Mouse (Mus musculus) cerebellum, adult 9-11 months (tissue): ENCODE results near the gene Vmn1r7.
"Not testable (repeated sequence)": the region's sequence is repeated elsewhere in the genome, so short reads cannot be mapped to it uniquely, and the experiment has no call there.

ENCODE experiments used
- DNase-seq: peaks from one replicate; pipeline ENCODE4 v3.0.0; 2022

Gene Vmn1r7

DNA sequence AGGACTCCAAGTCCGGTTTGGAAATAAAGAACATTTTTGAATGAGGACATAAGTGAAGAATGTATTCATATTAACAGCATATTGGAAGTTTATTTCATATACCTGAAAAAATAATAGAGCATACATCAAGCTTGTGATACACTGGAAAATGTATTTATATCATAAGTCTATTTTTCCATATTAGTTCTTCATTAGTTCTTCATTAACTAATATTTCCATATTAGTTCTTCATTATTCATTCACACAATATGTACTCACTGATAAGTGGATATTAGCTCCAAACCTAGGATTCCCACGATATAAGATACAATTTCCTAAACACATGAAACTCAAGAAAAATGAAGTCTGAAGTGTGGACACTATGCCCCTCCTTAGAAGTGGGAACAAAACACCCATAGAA, at the start of gene Vmn1r7:
Gene Vmn1r7 (minus strand): TSS at position 101 of the 400 bp plus-strand sequence.
- DNase-seq, result not testable (repeated sequence)

DNA sequence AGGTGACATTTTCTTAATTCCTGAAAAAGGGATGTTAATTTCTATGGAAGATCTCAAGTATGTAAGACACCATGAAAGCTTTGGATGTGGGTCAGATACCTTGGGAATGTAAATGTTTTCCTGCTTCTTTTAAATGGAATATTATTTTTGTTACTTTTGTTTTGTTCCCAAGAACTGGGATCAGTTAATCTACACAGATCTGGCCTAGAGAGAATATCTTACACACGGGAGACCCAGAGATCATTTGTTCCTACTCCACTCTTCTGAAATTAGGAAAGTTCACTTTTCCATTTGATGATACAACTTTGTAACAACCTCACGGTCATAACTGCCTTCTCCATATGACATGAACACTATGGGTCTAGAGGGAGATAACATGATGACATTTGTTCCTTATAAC, 41.4 kb upstream of the Vmn1r7 start, which contains the start of gene Vmn1r9:
Gene Vmn1r9 (plus strand): TSS at position 301 of the 400 bp plus-strand sequence.
- DNase-seq, result no peak

DNA sequence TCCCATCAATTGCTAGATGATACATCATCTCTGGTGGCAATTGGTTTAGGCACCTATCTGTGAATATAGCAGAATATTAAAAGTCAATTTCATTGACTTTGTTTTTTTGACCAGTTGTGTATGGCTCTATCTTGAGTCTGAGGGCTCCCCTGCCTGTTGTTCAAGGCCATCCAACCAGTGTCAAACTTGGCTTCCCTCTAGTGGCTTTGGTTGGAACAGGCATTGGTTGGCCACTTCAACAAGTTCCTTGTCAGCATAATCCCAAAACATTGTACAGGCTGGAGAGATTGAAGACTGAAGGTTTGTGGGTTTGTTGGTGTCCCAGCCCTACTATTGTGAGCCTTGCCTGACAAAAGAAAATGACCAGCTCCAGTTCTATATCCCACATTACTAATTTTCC, 38.6 kb upstream of the Vmn1r7 start:
- no peak for DNase-seq

DNA sequence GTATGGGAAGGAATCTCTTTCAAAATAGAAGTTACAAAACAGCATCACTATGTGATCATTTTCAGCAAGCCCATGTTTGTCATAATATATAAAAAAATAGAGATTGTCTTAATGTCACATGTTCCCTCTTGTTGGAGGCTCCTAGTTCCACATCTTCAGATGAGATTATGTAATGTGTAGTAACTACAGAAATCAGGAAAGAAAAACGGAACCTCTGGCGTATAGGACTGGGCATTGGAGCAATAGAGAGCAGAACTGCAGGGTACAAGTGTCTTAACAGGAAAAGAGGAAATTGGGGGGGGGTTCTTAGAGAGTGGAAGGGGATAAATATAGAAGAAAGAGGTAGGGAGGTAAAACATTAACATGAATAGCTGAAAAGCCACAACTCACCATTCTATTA, 9.6 kb upstream of the Vmn1r7 start:
- DNase-seq, result no peak

DNA sequence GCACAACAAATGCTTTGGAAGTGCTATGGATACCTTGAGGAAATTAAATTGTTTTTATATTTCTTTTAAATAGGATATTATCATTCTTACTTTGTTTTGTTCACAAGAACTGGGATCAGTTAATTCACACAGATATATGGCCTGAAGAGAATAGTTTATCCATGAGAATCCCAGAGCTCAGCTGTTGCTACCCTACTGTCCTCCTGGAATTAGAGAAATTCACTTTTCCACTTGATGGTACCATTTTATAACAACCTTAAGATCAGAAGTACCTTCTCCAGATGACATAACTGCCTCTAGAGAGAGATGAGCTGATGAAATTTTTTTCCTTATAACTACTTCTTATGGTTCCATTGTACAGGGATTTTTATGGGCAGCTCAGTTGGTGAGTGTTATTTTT, 6.9 kb upstream of the Vmn1r7 start, which contains the start of gene Vmn1r8:
Gene Vmn1r8 (plus strand): TSS at position 301 of the 400 bp plus-strand sequence.
- DNase-seq, result no peak

DNA sequence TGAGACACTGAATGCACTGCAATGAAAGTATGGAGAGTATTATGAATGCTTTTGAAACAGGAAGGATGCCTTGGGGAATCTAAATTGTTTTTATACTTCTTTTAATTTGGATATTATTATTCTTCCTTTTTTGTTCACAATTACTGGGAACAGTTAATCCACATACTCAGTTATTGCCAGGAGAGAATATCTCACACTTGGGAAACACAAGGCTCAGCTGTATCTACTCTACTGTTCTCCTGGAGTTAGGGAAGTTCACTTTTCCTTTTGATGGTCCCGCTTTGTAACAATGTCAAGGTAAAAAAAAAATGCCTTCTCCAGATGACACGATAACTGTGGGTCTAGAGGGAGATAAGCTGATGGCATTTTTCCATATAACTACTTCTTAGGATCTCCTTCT, 28.2 kb downstream of the Vmn1r7 start, which contains the start of gene Vmn1r6:
Gene Vmn1r6 (plus strand): TSS at position 301 of the 400 bp plus-strand sequence.
- no peak for DNase-seq
